Mouse (Mus musculus) kidney, adult 2 months (tissue): Measurements from ENCODE around the gene Enpp1. TPM values are rescaled to one million over a fixed set of nuclear protein-coding genes. Genes with fewer than 3 reads are reported as not detected.

Experiments used
- DNase-seq: peaks from one replicate; pipeline ENCODE4 v3.0.0; 2021
- H3K27ac ChIP-seq: fragments of 200-500 bp; 2 replicates; pipeline ENCODE4 v1.5.1; 2012; ENCODE audit warnings: low read depth, low read length, control low read depth, inconsistent platforms; ENCODE audit not compliant: insufficient read depth
- H3K27me3 ChIP-seq: fragments of 200-500 bp; replicated peaks from 2 replicates; pipeline ENCODE4 v1.6.1; 2012; ENCODE audit warnings: mild to moderate bottlenecking, moderate library complexity, low read length, inconsistent platforms; ENCODE audit not compliant: control insufficient read depth, insufficient read depth
- H3K36me3 ChIP-seq: fragments of 200-500 bp; 2 replicates; pipeline ENCODE4 v1.6.1; 2012; ENCODE audit warnings: mild to moderate bottlenecking, moderate library complexity, low read length, inconsistent platforms; ENCODE audit not compliant: control insufficient read depth, insufficient read depth
- H3K4me1 ChIP-seq: fragments of 200-500 bp; 2 replicates; pipeline ENCODE4 v1.6.1; 2011; ENCODE audit warnings: low read length; ENCODE audit not compliant: control insufficient read depth, insufficient read depth
- H3K4me3 ChIP-seq: fragments of 200-500 bp; 2 replicates; pipeline ENCODE4 v1.5.1; 2011; ENCODE audit warnings: mild to moderate bottlenecking, low read depth, low read length, control low read depth; ENCODE audit not compliant: insufficient read depth
- CTCF ChIP-seq: fragments of 200-500 bp; conservative IDR thresholded peaks from 2 replicates; pipeline ENCODE4 v1.5.1; 2011; ENCODE audit warnings: low read depth, mild to moderate bottlenecking, control low read depth, low read length, moderate library complexity, mixed read lengths; ENCODE audit not compliant: insufficient read depth, insufficient read length
- POLR2A ChIP-seq: fragments of 200-500 bp; IDR thresholded peaks from one replicate; pipeline ENCODE4 v1.6.1; 2011; ENCODE audit warnings: low read depth, low read length, control low read depth
- WGBS: fragments of 180-500 bp; shearing (Covaris S2); methylation state at CpG from one replicate; pipeline ENCODE4 v1.1.7; 2018; 5-methylcytosine and 5-hydroxymethylcytosine counted together
- polyA plus RNA-seq: library from polyadenylated mRNA; depleted of rRNA; stranded (reverse); fragments of >200 nt; gene quantifications from 2 replicates; pipeline ENCODE4 v1.2.3, GENCODE M21; 2012

Enpp1 gene
- polyA plus RNA-seq, 1 experiment: 8.5 TPM

GRCm38 (mm10) chr10:24719383-24719782, 7.4 kb upstream of the Enpp1 start:
- H3K4me3 ChIP-seq: no peak overlapping the region
- H3K27ac ChIP-seq: no peak overlapping the region
- TF ChIP-seq CTCF (no peak), POLR2A (no peak)
- no peaks in the 10 kb centered on the region for H3K4me1 ChIP-seq
- DNase-seq: no peak
- 92% methylated on average over 4 of the region's 4 CpGs for WGBS
- H3K36me3 ChIP-seq: no peaks in the 10 kb centered on the region
- no peaks in the 10 kb centered on the region for H3K27me3 ChIP-seq

DNA sequence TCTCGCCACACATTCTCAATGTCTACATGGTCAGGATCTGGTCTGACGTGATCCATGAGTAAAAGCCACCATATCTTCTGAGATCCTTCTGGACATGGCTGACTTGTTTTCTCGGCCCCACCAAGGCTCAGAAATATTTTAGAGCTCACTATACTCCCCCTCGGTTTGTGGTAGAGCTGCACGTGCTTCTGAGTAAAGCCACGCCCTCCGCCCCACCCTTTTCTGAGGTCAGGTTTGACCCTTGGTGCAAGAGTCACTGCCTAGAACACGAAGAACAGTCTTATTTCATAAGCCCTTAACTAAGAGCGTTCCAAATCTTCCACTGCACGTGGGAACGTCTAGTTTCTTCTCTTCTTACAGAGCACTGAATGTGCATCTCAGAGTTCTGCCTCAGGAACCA, 6.8 kb upstream of the Enpp1 start:
- no peaks in the 10 kb centered on the region for H3K27me3 ChIP-seq
- WGBS: 47% methylated on average over 11 of the region's 11 CpGs
- no peak overlapping the region for H3K27ac ChIP-seq
- DNase-seq: no peak
- no peak overlapping the region for H3K4me3 ChIP-seq
- no peaks in the 10 kb centered on the region for H3K4me1 ChIP-seq
- H3K36me3 ChIP-seq: no peaks in the 10 kb centered on the region
- no peak for TF ChIP-seq CTCF
- TF ChIP-seq POLR2A: no peak

GRCm38 (mm10) chr10:24718058-24718457, 6.1 kb upstream of the Enpp1 start:
- WGBS: 73% methylated on average over 14 of the region's 14 CpGs
- Histone ChIP-seq H3K4me3 (no peak overlapping the region), H3K27ac (no peak overlapping the region), H3K36me3 (no peaks in the 10 kb centered on the region), H3K4me1 (no peaks in the 10 kb centered on the region), H3K27me3 (no peaks in the 10 kb centered on the region)
- no peak for DNase-seq
- TF ChIP-seq POLR2A: no peak
- no peak for TF ChIP-seq CTCF

- Histone ChIP-seq H3K36me3 (no peaks in the 10 kb centered on the region), H3K27me3 (no peaks in the 10 kb centered on the region), H3K4me1 (no peaks in the 10 kb centered on the region), H3K27ac (no peak overlapping the region), H3K4me3 (no peak overlapping the region)
- 82% methylated on average over 5 of the region's 5 CpGs for WGBS
- TF ChIP-seq POLR2A: no peak
- TF ChIP-seq CTCF: no peak
- no peak for DNase-seq
Observed at GRCm38 (mm10) chr10:24716232-24716631, 4.3 kb upstream of the Enpp1 start.

- TF ChIP-seq CTCF (no peak), POLR2A (no peak)
- 83% methylated on average over 5 of the region's 5 CpGs for WGBS
- DNase-seq: no peak
Observed at GRCm38 (mm10) chr10:24712901-24713300, 942 bp upstream of the Enpp1 start.

DNA sequence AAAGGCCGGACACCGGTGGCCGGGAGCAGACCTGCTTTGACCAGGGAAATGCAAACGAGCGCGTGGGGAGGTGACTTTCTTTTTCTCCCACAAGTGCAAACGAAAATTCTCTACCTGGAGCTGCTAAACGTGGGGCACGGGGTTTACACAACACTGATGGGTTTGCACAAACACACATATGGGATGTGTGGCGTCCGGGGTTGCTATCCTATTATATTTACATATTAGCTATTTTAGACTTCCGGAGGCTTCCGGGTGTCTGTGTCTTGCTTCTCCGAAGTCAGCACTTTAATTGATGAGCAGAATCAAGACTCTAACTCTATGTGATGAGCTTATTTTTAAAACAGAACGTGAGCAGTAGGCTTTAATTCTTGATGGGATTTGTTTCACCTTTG, 405 bp upstream of the Enpp1 start:
- H3K4me3 ChIP-seq: peak overlapping the region; percentile 98
- H3K27me3 ChIP-seq: no peaks in the 10 kb centered on the region
- TF ChIP-seq CTCF (no peak), POLR2A (no peak)
- no peaks in the 10 kb centered on the region for H3K36me3 ChIP-seq
- WGBS: 6% methylated on average over 15 of the region's 15 CpGs
- no peak for DNase-seq
- H3K27ac ChIP-seq: peak overlapping the region; percentile 28; the same call in 1 of the 2 replicates
- 0 out of 2 replicates have a peak, but pooled peaks cover 6% of the 10 kb centered on the region for H3K4me1 ChIP-seq

More at GRCm38 (mm10) chr10:24712901-24713300, 942 bp upstream of the Enpp1 start:
- H3K4me1 ChIP-seq: 0 out of 2 replicates have a peak, but pooled peaks cover 2% of the 10 kb centered on the region
- H3K36me3 ChIP-seq: no peaks in the 10 kb centered on the region
- H3K4me3 ChIP-seq: no peak overlapping the region
- no peak overlapping the region for H3K27ac ChIP-seq
- H3K27me3 ChIP-seq: no peaks in the 10 kb centered on the region

DNA sequence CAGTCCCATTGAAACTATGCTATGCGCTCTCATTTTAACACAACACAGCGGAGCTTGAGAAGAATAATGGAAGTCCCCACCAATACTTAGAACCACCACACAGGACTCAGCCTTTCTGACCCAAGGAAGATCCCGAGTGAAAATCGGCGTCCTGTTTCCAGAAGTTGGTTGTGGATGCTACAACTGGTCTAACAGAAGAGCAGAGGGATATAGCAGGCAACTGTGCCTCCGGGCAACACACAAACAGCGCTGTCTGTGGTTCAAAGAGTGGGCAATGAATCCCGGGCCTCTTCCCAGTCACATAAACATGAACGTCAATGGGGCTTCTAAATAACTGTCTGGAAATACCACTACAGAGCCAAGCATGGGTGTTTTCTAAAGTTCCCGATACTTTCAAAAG, 888 bp downstream of the Enpp1 start:
- WGBS: 19% methylated on average over 10 of the region's 10 CpGs
- no peaks in the 10 kb centered on the region for H3K27me3 ChIP-seq
- peaks cover 10% of the 10 kb centered on the region; the same call in 1 of the 2 replicates for H3K4me1 ChIP-seq
- TF ChIP-seq CTCF (no peak), POLR2A (no peak)
- H3K36me3 ChIP-seq: no peaks in the 10 kb centered on the region
- peak overlapping the region; percentile 76 for H3K27ac ChIP-seq
- no peak for DNase-seq
- H3K4me3 ChIP-seq: peak overlapping the region; percentile 98

DNA sequence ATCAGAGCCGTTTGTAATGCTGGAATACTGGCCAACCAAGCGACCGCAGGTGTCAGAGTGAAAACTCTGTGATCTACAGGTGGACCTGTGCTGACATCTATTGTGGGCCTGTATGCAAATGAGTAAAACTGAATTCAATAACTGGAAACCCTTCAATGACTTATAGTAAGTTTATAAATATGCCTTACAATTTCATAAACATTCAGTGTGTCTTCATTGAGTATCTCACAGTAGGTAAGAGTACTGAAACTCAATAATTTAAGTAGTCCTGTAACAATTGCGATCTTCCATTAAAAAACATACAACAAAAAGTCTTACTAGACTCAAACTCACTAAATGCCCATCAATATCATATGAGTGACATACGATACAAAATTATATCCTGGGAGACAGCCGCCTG, 1.6 kb downstream of the Enpp1 start:
- TF ChIP-seq CTCF (no peak), POLR2A (no peak)
- Histone ChIP-seq H3K4me3 (no peak overlapping the region), H3K27ac (no peak overlapping the region), H3K27me3 (no peaks in the 10 kb centered on the region), H3K4me1 (peaks cover 11% of the 10 kb centered on the region; the same call in 1 of the 2 replicates), H3K36me3 (no peaks in the 10 kb centered on the region)
- DNase-seq: no peak
- 92% methylated on average over 6 of the region's 6 CpGs for WGBS
